Mouse (Mus musculus) CD4-positive helper T cell, adult 2 months (primary cell): ENCODE results near the gene Bcl2a1d.
"Not testable (repeated sequence)": the region's sequence is repeated elsewhere in the genome, so short reads cannot be mapped to it uniquely, and the experiment has no call there.

ENCODE experiments used
- DNase-seq: peaks from one replicate; pipeline ENCODE4 v3.0.0-alpha.2; 2012; ENCODE audit warnings: low read depth, missing footprints, low spot score

Bcl2a1d gene

GRCm38 (mm10) chr9:88731728-88732127 is at the start of gene Bcl2a1d:
Bcl2a1d (minus strand) TSS chr9:88731914.
- peak; percentile 86 for DNase-seq

- DNase-seq: not testable (repeated sequence)
These were observed 38.5 kb upstream of the Bcl2a1d start for GRCm38 (mm10) chr9:88770239-88770638.

GRCm38 (mm10) chr9:88769470-88769869 is 37.8 kb upstream of the Bcl2a1d start:
- not testable (repeated sequence) for DNase-seq

GRCm38 (mm10) chr9:88746687-88747086 is 15.0 kb upstream of the Bcl2a1d start:
- DNase-seq: not testable (repeated sequence)

GRCm38 (mm10) chr9:88746046-88746445 is 14.3 kb upstream of the Bcl2a1d start:
- DNase-seq: not testable (repeated sequence)

GRCm38 (mm10) chr9:88735289-88735688 is 3.6 kb upstream of the Bcl2a1d start:
- not testable (repeated sequence) for DNase-seq

GRCm38 (mm10) chr9:88733182-88733581 is 1.5 kb upstream of the Bcl2a1d start:
- DNase-seq: not testable (repeated sequence)

GRCm38 (mm10) chr9:88732334-88732733 is 620 bp upstream of the Bcl2a1d start:
- not testable (repeated sequence) for DNase-seq

GRCm38 (mm10) chr9:88728311-88728710 is 3.4 kb downstream of the Bcl2a1d start:
- DNase-seq: not testable (repeated sequence)

GRCm38 (mm10) chr9:88721628-88722027 is 10.1 kb downstream of the Bcl2a1d start:
- peak; percentile 38 for DNase-seq

GRCm38 (mm10) chr9:88719989-88720537 is 11.7 kb downstream of the Bcl2a1d start, which contains the start of gene Mthfsl:
Mthfsl (minus strand) TSS chr9:88720296.
- peak; percentile 41 for DNase-seq

GRCm38 (mm10) chr9:88719073-88719921 is 12.4 kb downstream of the Bcl2a1d start:
- DNase-seq: peak; percentile 22

- DNase-seq: not testable (repeated sequence)
These were observed 13.1 kb downstream of the Bcl2a1d start for GRCm38 (mm10) chr9:88718593-88718992.

- peak; percentile 45 for DNase-seq
These were observed 13.6 kb downstream of the Bcl2a1d start for GRCm38 (mm10) chr9:88718140-88718539.

- DNase-seq: not testable (repeated sequence)
These were observed 17.2 kb downstream of the Bcl2a1d start for GRCm38 (mm10) chr9:88714515-88714914.

GRCm38 (mm10) chr9:88712164-88712749 is 19.5 kb downstream of the Bcl2a1d start:
- DNase-seq: not testable (repeated sequence)

- not testable (repeated sequence) for DNase-seq
These were observed 20.7 kb downstream of the Bcl2a1d start for GRCm38 (mm10) chr9:88710910-88711438.

- not testable (repeated sequence) for DNase-seq
These were observed 21.3 kb downstream of the Bcl2a1d start for GRCm38 (mm10) chr9:88710439-88710838.

GRCm38 (mm10) chr9:88709794-88710193 is 21.9 kb downstream of the Bcl2a1d start:
- DNase-seq: peak; percentile 33

- no peak for DNase-seq
These were observed 22.4 kb downstream of the Bcl2a1d start for GRCm38 (mm10) chr9:88709304-88709703.

- DNase-seq: no peak
These were observed 25.0 kb downstream of the Bcl2a1d start for GRCm38 (mm10) chr9:88706700-88707099.

- not testable (repeated sequence) for DNase-seq
These were observed 26.6 kb downstream of the Bcl2a1d start for GRCm38 (mm10) chr9:88705157-88705556.
